Mouse (Mus musculus): ENCODE measurements around the gene Fbxo17. TPM values are rescaled to one million over a fixed set of nuclear protein-coding genes. Genes with fewer than 3 reads are reported as not detected.

Fbxo17 gene
- total RNA-seq, 2 experiments from 2014 or later, result 2.0 TPM

DNA sequence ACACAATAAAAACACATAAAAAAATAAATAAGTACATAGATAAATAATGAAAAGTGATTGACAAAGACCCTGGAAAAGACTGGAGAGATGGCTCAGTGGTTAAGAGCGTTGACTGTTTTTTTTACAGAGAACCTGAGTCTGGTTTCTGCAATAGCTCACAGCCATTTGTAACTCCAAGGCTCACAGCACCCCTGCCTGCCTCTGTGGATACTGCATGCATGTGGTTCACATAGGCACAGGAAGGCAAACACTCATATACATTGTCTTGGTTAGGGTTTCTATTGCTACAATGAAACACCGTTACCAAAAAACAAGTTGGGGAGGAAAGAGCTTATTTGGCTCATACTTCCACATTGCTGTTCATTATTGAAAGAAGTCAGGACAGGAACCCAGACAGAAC lies 1.0 kb upstream of the Fbxo17 start:
- intact Hi-C loops (cut with DNase I), result no loop called here
- no peak for DNase-seq (ENCODE audit: low spot score in 2 of 2)

GRCm38 (mm10) chr7:28717726-28718125 lies 1.1 kb downstream of the Fbxo17 start:
- intact Hi-C loops (cut with DNase I), result no loop called here
- DNase-seq (ENCODE audit: low spot score in 2 of 2), result no peak

GRCm38 (mm10) chr7:28719159-28719558 lies 2.6 kb downstream of the Fbxo17 start:
- no peak for DNase-seq (ENCODE audit: low spot score in 2 of 2)
- intact Hi-C loops (cut with DNase I), result no loop called here

DNA sequence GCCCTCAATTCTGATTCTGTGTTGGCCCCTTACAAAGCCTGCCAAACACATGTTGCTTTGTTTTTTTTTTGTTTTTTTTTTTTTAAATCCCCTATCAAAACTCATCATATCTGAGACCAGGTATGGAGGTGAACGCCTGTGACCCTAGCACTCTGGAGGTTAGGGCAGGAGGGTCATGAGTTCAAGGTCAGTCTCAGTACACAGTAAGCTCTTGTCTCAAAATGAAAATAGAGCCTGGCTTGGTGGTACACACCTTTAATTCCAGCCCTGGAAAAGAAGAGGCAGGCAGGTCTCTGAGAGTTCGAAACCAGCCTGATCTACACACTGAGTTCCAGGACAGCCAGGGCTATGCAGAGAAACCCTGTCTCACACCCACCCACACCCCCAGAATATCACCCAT lies 3.0 kb downstream of the Fbxo17 start:
- DNase-seq (ENCODE audit: low spot score in 2 of 2), result no peak
- intact Hi-C loops (cut with DNase I), result no loop called here

DNA sequence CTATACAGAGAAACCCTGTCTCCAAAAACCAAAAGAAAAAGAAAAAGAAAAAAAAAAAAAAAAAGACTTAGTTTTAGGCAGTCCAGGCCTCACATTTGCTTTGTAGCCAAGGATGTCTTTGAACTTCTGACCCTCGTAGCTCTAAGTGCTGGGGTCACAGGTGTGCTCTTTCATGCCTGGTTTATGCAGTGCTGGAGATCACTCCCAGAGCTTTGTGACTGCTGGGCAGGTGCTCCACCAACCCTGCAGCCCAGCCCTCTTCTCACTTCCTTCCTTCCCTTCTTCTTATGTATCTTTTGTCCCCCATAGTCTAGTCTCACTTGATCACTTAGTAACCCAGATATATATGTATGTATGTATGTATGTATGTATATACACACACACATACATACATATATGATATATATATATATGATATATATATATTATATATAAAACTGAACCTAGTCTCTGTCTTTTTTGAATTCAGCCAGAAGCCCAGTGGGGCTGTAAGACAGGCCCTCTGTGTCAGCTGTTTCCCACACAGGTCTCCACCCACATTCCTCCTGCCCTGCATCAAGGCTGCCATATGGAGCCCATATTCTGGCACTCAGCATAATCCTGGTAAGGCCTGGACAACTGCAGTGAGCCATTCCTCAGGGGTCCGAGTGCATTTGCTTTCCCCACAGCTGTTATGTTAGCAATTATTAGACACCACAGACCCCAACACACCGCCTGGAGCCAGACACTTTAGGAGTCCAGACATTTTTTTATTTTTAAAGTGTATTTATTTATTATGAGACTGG lies 4.3 kb downstream of the Fbxo17 start:
- intact Hi-C loops (cut with DNase I), result no loop called here
- no peak for DNase-seq (ENCODE audit: low spot score in 2 of 2)

DNA sequence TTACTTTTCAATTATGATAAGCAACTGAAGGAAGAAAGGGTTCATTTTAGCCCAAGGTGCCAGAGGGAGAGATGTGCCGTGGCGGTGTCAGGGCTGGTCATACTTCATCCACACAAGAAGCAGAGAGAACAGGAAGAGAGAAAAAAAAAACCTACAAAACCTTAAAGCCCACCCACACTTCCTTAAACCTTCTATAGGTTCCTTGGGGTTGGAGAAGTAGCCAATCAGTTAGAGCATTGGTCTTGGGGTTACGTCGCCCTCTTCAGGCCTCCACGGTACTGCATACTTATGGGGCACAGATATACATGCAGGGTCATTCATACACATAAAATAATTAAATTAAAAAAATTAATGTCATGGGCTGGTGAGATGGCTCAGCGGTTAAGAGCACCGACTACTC lies 5.5 kb downstream of the Fbxo17 start:
- no peak for DNase-seq (ENCODE audit: low spot score in 2 of 2)
- intact Hi-C loops (cut with DNase I), result no loop called here

DNA sequence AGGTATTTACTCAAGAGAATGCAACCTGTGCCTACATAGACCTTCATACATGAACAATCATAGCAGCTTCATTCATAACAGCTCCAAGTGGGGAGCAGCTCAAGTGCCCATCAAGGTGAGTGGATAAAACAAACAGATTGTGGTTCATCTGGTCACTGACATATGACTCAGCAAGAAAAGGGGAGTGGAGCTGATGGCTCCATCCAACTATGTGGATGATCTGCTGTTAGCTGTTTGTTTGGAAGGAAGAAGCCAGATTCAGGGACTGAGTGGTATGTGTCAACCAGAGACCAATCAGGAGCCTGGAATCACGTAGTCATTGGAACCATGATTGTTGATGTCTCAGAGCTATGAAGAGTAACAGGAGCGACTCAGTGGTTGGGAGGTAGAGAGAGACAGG lies 8.0 kb downstream of the Fbxo17 start:
- intact Hi-C loops (cut with DNase I), result no loop called here
- no peak for DNase-seq (ENCODE audit: low spot score in 2 of 2)

DNA sequence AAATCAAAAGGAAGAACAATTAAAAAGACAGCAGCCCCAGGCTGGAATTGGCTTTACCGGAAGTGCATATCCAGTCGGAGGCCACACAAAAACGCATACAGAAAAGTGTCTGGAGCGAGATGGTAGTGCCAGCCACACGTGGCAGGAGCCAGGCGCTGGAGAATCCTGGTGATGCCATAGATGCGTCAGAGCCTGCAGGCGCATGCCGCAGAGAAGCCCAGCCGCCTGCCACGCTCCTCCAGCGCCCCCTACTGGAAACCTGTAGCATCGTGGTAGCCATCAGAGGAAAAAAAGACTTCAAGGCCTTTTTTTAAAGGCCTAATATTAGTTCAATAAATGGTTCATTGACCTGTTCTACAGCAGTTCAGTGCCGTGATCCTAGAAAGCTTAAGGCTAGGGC lies 10.0 kb downstream of the Fbxo17 start:
- DNase-seq (ENCODE audit: low spot score in 2 of 2), result peak; percentile 76 to 79
- intact Hi-C loops (cut with DNase I), result loop anchor here (2.0 kb wide), 3 partner anchors 126 to 290 kb away; partner anchors contain the start of gene Gmfg

DNA sequence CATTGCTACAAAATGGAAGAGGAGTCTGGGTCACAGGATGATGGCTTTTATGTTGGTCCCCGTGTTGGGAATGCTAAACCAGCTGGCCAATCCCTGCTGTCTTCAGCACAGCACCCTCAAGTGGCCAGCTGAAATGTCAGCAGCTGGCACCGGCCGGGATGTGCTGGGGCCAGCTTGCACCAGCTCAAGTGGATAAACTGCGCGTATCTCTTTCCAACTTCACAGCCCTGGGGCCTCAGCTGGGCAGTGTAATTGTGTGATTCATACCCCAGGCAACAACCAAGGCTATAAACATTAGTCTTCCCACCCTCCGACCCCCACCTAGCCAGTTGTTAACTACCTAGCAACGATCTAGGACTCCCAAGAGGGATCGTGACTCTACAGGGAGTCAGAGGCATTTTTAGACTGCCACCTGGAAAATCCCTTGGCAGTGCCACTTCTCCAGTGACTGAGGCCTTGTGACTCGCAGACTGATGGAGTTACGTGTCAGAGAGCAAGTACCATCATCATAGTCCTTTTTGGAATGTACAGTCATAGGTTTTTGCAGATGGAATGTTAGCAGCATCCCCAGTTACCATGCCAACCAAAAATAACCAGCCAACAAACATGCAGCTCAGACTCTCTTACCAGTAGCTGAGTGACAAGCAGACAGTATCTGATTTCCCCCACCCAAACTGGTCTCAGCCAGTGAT lies 11.2 kb downstream of the Fbxo17 start:
- DNase-seq (ENCODE audit: low spot score in 2 of 2), result peak; percentile 28 to 37
- intact Hi-C loops (cut with DNase I), result loop anchor here (2.0 kb wide), 3 partner anchors 127 to 291 kb away; partner anchors contain the start of gene Gmfg

DNA sequence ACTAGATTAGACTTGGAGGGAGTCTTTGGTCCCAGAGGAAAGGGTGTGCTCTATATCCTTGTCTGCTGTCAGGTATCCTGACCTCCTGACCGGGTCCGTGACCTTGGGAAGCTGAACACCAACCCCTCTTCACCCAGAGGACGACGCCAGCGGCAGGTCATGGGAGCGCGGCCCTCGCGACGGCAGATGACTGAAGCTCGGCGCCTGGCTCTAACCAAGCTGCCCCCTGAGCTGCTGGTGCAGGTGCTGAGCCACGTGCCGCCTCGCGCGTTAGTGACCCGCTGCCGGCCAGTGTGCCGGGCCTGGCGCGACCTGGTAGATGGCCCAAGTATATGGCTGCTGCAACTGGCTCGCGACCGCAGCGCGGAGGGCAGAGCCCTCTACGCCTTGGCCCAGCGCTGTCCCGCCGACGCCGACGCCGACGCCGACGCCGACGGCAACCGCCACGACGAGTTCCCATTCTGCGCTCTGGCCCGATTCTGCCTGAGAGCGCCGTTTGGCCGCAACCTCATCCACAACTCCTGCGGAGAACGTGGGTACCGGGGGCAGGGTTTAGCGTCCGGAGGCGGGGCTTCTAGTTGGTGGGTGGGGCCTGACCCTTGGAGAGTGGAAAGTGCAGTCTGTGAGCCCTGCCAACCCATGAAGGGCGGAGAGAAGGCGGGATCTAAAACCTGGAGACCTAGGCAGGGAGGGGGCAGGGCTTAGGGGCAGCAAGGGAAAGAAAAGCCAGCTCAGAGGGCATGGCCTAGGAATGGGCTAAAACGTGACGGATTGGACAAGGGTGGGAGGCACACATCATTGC lies 15.9 kb downstream of the Fbxo17 start:
- intact Hi-C loops (cut with DNase I), result no loop called here
- DNase-seq (ENCODE audit: low spot score in 2 of 2), result no peak

- intact Hi-C loops (cut with DNase I), result no loop called here
- no peak for DNase-seq (ENCODE audit: low spot score in 2 of 2)
Observed at GRCm38 (mm10) chr7:28733211-28733610, 16.6 kb downstream of the Fbxo17 start.

DNA sequence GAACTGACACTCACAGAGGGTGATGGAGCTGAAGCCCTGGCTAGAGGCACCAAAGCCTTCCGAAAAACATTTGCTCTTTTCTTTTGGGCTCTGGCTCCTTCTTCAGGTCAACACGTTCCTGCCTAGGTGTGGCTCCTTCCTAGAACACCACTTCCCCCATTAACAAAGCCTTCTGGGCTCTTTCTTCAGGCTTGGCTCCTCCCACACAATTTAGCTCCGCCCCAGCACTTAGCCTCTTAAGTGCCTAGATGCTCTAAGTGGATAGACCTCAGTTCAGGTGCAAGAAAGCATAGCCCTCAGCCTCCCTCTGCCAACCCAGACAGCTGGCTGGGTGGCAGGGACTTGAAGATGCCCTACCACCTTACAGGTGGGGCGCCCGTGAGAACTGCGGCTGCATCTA lies 19.1 kb downstream of the Fbxo17 start:
- no peak for DNase-seq (ENCODE audit: low spot score in 2 of 2)
- intact Hi-C loops (cut with DNase I), result no loop called here

DNA sequence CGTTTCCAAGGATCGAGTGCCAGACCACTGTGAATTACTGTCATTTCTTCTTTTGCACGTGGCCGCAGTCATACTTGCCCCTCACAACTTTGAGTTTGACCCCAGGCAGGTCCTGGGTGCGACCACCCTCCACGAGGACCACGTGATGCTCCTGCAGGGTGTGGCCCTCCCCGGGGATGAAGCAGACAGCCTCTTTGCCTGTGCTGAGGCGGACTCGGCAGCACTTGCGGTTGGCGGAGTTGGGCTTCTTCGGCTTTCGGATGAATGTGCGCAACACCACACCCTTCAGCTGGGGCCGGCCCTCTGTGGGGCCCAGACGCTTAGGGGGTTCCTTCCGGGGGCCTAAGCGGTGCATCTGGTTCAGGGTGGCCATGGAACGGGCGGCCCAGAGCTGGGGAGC lies 23.2 kb downstream of the Fbxo17 start:
- intact Hi-C loops (cut with DNase I), result no loop called here
- DNase-seq (ENCODE audit: low spot score in 2 of 2), result no peak

DNA sequence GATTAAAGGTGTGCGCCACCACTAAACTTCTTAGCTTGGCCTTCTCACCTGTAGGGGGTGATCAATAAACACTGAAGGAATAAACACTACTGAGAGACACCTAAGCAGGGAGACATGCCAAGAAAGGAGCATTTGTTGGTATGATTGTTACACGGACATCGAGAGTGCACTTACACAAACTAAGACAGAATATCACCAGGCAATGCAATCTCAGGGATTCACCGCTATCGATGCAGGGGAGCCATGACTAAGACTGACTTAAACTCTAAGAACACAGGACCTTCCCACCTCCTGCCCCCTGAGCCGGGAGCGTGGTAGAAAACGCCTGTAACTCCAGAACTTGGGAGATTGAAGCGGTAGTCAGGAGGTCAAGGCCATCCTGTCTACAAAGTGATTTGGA lies 24.3 kb downstream of the Fbxo17 start:
- no peak for DNase-seq (ENCODE audit: low spot score in 2 of 2)
- intact Hi-C loops (cut with DNase I), result no loop called here

- DNase-seq (ENCODE audit: low spot score in 2 of 2), result no peak
Observed at GRCm38 (mm10) chr7:28741368-28741708, 24.7 kb downstream of the Fbxo17 start.

GRCm38 (mm10) chr7:28741709-28742438 lies 25.3 kb downstream of the Fbxo17 start, which contains the start of the genes Mrps12 and Sars2:
TSS of gene Mrps12 (minus strand) at chr7:28741820.
TSS of gene Sars2 (plus strand) at chr7:28741992.
- peak; percentile 97 for DNase-seq (ENCODE audit: low spot score in 2 of 2)
- intact Hi-C loops (cut with DNase I), result no loop called here

More at GRCm38 (mm10) chr7:28741368-28741708, 24.7 kb downstream of the Fbxo17 start:
- intact Hi-C loops (cut with DNase I), result no loop called here

DNA sequence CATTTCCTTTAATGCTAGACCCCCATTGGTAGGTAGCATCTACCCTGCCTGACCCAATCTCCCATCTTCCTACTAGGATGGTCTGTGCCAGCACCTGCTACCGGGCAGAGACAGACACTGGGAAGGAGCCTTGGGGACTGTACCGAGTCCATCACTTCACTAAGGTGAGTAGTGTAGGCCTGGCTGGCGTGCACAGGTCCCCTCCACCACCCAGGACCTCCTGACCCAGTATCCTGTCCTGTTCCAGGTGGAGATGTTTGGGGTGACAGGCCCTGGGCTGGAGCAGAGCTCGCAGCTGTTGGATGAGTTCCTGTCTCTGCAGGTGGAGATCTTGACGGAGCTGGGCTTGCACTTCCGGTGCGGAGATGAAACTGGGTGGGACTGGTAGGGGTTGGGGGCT lies 33.3 kb downstream of the Fbxo17 start:
- DNase-seq (ENCODE audit: low spot score in 2 of 2), result no peak
- intact Hi-C loops (cut with DNase I), result no loop called here

GRCm38 (mm10) chr7:28756079-28756478 lies 39.5 kb downstream of the Fbxo17 start, which contains the start of gene Ccer2:
TSS of gene Ccer2 (plus strand) at chr7:28756174.
- no peak for DNase-seq (ENCODE audit: low spot score in 2 of 2)
- intact Hi-C loops (cut with DNase I), result no loop called here

DNA sequence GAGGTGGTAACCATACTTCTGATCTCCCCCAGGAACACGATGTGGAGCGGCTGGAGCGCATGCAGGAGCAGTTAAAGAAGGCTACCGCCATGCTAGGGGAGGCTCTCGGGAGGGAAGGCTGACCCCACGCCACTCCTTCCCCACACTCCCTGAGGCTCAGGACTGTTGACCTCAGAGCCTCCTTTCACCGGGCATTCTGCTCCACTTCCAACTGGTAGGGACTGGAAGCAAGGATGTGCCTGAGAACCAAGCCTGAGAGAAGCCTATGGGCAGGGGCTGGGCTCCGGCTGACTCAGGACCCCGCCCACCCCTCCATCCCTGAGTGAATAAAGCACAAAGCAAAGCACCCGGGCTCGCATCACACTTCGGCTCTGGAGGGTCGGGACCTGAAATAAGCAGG lies 42.0 kb downstream of the Fbxo17 start:
- DNase-seq (ENCODE audit: low spot score in 2 of 2), result no peak

DNA sequence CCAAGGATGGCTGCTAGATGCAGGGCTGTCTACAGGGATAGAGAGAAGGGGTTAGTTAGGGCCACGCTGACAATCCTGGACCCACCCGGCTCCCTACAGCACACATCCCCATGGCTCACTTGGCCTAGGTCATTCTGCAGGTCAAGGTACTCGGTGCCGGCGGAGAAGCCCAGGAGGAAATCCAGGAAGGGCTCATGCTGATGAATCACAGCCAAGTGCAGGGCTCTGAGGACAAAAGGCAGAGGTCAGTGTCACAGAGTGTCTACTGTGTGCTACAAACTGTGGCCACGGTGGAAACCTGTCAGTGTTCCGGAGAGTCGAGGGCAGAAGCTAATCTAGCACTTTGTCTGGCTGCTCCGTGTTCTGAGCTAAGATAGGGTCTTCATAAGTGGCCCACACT lies 45.3 kb downstream of the Fbxo17 start:
- no peak for DNase-seq (ENCODE audit: low spot score in 2 of 2)
- intact Hi-C loops (cut with DNase I), result no loop called here

More for the DNA sequence above, 42.0 kb downstream of the Fbxo17 start:
- intact Hi-C loops (cut with DNase I), result no loop called here
